Mouse (Mus musculus): ENCODE data around the gene Chst8. TPM values are rescaled to one million over a fixed set of nuclear protein-coding genes. Genes with fewer than 3 reads are reported as not detected.

The Chst8 gene
- polyA plus RNA-seq, 1 experiment, result not detected

DNA sequence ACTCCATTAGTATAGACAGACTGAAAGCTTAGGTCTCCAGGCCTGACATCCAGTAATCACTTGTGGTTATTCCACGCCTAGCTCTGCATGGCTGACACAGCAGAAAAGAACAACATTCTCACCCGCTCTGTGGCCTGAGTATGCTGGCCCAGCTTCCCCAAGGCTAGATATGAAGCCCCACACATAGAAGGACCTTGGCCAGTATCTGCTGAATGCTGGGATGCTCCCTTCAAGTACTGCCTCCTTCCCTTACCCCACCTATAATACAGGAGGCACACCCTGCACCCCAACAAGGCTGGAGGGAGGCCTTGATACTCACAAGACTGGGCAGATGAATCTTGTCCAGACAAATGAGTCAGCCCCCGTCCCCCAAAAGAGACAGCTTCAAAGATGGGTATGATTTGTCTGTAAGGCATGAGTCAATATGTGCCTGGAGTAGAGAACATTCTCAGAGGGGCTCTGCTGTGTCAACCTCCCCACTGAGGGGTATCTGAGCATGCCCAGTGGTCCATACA lies 6.8 kb downstream of the Chst8 start:
- H3K4me1 ChIP-seq (ENCODE audit: control insufficient read depth, insufficient read depth, low read length), result peaks cover 7% of the 10 kb centered on the region; the same call in 1 of the 2 replicates
- H3K4me3 ChIP-seq (ENCODE audit: insufficient read depth, low read length), result no peak overlapping the region
- H3K27ac ChIP-seq (ENCODE audit: insufficient read depth, low read length), result no peak overlapping the region
- TF ChIP-seq POLR2A (IDR thresholded peaks at IDR 0.05; ENCODE audit: low read depth, low read length) (no peak), CTCF (IDR thresholded peaks at IDR 0.05; ENCODE audit: borderline replicate concordance, insufficient read depth, low read length) (no peak)

DNA sequence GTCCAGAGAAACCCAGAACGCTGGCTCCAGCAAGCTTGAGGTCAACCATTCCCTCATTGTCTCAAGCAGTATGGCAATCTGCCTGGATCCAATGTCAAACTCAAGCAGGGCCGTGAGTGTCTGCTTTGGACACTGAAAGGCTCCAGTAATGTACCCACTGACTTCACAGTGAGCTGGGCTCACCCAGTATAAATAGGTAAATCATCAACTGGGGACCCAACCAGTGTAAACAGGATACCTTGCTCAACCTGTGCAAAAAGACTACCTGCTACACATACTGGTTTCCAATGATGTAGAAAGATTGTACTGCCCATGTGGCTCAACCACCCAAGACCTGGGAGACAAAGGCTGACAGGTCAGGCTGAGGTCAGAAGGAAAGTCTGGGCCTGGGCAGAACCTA lies 7.5 kb downstream of the Chst8 start:
- no peak for TF ChIP-seq POLR2A (IDR thresholded peaks at IDR 0.05; ENCODE audit: low read depth, low read length)
- no peak for TF ChIP-seq CTCF (IDR thresholded peaks at IDR 0.05; ENCODE audit: borderline replicate concordance, insufficient read depth, low read length)
- no peak overlapping the region for H3K27ac ChIP-seq (ENCODE audit: insufficient read depth, low read length)
- H3K4me1 ChIP-seq (ENCODE audit: control insufficient read depth, insufficient read depth, low read length), result peaks cover 7% of the 10 kb centered on the region; the same call in 1 of the 2 replicates
- no peak overlapping the region for H3K4me3 ChIP-seq (ENCODE audit: insufficient read depth, low read length)

DNA sequence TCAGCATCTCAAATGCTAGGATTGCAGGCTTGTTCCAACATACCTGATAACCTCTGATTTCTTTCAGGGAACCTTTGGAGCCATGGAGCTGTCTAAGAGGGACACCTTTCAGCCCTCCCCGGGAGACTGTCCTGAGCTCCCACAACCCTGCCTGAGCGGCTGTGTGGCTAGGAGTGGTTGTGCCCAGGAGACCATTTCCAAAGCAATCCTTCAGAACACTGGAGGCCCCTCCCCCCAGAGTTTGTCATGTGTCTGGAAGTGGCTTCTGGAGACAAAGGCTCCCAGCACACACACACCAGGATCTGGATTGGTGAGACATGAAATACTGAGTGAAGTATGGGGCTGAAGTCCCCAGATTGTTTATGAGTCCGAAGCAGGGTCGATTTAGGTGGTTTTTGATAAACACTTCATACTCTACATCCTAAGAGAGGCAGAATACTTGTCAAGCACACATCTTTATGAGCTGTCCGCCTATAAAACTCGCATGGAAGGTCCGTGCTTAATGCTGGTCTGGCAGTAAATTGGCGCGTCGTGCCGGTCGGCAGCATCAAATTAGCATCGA lies 12.5 kb downstream of the Chst8 start:
- Histone ChIP-seq H3K27ac (ENCODE audit: insufficient read depth, low read length) (no peak overlapping the region), H3K4me1 (ENCODE audit: control insufficient read depth, insufficient read depth, low read length) (no peaks in the 10 kb centered on the region), H3K4me3 (ENCODE audit: insufficient read depth, low read length) (no peak overlapping the region)
- TF ChIP-seq CTCF (IDR thresholded peaks at IDR 0.05; ENCODE audit: borderline replicate concordance, insufficient read depth, low read length) (no peak), POLR2A (IDR thresholded peaks at IDR 0.05; ENCODE audit: low read depth, low read length) (no peak)

DNA sequence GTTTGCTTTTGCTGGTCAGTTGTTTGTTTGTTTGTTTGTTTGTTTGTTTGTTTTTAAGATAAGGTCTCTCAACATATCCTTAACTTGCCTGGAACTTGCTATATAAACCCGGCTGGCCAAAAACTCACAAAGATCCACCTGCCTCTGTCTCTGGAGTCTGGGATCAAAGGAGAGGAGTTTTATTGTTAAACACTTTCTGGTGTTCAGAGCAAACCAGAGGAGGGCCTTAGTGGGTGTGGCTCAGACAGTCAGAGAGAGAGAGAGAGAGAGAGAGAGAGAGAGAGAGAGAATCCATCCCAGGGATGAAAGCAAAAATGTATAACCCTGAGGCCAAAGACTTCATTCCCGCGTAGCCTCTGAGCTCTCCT lies 13.1 kb downstream of the Chst8 start:
- H3K27ac ChIP-seq (ENCODE audit: insufficient read depth, low read length), result no peak overlapping the region
- no peaks in the 10 kb centered on the region for H3K4me1 ChIP-seq (ENCODE audit: control insufficient read depth, insufficient read depth, low read length)
- TF ChIP-seq POLR2A (IDR thresholded peaks at IDR 0.05; ENCODE audit: low read depth, low read length) (no peak), CTCF (IDR thresholded peaks at IDR 0.05; ENCODE audit: borderline replicate concordance, insufficient read depth, low read length) (no peak)
- H3K4me3 ChIP-seq (ENCODE audit: insufficient read depth, low read length), result no peak overlapping the region

DNA sequence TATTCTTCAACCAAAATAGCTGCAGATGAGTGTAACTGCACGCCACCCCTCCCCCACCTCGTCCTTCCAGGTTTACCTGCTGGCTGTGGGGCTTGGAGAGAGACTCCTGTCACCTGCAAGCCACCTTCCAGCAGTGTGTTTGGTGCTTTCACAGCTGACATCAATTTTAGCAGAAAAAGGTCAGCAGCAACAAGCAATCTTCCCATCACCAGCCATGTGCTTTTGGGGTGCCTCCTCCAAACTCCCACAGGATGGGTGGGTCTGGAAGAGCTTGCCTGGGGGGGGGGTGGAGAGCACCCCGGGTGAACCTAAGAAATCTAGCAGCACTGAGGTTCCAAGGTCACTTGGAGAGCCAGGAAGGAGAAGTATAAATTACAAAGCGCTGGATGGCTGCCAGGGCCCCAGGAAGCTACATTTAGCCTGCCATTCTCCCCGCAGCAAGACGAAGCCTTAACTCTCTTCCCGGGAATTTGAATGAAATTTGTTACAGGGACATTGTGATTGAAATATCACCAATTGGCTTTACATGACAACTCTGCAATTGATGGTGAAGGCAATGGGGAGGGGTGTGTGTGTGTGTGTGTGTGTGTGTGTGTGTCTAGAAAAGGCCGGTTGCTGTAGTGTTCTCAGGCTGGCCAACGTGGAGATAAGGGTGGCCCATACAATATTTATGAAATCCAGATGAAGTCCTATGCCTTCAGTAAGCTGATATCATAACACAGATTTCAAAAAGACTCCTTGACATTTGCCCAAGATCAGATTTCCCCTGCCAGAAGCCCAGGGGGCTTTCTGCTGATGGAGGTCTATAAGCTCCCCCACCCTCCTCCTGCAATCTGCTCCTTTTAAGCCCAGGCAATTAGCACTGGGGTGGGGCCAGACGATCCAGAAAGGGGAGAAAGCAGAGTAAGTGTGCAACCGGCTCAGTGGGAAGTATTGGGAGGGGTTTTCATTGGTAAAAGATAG lies 13.8 kb downstream of the Chst8 start:
- H3K27ac ChIP-seq (ENCODE audit: insufficient read depth, low read length), result no peak overlapping the region
- no peak for TF ChIP-seq CTCF (IDR thresholded peaks at IDR 0.05; ENCODE audit: borderline replicate concordance, insufficient read depth, low read length)
- TF ChIP-seq POLR2A (IDR thresholded peaks at IDR 0.05; ENCODE audit: low read depth, low read length), result no peak
- no peak overlapping the region for H3K4me3 ChIP-seq (ENCODE audit: insufficient read depth, low read length)
- H3K4me1 ChIP-seq (ENCODE audit: control insufficient read depth, insufficient read depth, low read length), result no peaks in the 10 kb centered on the region

DNA sequence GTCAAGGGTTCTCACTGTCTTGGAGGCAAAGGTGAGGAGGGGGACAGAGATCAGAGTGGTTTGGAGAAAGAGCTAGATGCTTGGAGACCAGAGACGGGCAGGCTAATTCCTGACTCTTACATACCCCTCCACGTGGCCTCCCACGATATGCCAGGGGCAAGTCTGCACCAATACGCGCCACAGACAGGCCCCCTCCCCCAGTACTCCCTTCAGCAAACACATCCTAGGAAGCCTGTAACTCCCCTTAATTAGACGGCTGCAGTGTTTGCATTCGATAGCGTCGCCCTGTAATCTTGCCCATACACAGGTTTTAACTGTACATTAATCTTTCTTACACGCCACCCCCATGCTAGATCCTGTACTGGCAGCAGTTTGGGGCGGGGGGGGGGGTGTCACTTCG lies 14.5 kb downstream of the Chst8 start:
- no peak for TF ChIP-seq POLR2A (IDR thresholded peaks at IDR 0.05; ENCODE audit: low read depth, low read length)
- no peak for TF ChIP-seq CTCF (IDR thresholded peaks at IDR 0.05; ENCODE audit: borderline replicate concordance, insufficient read depth, low read length)
- H3K27ac ChIP-seq (ENCODE audit: insufficient read depth, low read length), result no peak overlapping the region
- H3K4me3 ChIP-seq (ENCODE audit: insufficient read depth, low read length), result no peak overlapping the region
- no peaks in the 10 kb centered on the region for H3K4me1 ChIP-seq (ENCODE audit: control insufficient read depth, insufficient read depth, low read length)

DNA sequence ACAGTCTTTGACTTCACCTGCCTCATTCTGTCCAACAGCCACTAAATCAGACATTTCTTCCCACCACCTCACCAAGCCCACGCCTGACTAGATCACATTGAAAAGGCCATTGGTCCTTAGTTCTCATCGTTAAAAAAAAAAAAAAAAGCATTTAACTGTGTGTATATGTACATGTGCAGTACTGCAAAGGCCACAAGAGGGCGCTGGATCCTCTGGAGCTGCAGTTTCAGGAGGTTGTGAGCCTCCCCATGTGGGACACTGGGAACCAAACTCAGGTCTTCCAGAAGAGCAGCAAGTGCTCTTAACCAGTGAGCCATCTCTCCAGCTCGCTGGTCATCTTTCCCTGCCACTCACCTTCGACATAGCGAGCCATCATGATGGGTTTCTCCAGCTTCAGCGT lies 22.1 kb downstream of the Chst8 start:
- Histone ChIP-seq H3K4me3 (ENCODE audit: insufficient read depth, low read length) (no peak overlapping the region), H3K4me1 (ENCODE audit: control insufficient read depth, insufficient read depth, low read length) (no peaks in the 10 kb centered on the region), H3K27ac (ENCODE audit: insufficient read depth, low read length) (no peak overlapping the region)
- TF ChIP-seq POLR2A (IDR thresholded peaks at IDR 0.05; ENCODE audit: low read depth, low read length) (no peak), CTCF (IDR thresholded peaks at IDR 0.05; ENCODE audit: borderline replicate concordance, insufficient read depth, low read length) (no peak)

DNA sequence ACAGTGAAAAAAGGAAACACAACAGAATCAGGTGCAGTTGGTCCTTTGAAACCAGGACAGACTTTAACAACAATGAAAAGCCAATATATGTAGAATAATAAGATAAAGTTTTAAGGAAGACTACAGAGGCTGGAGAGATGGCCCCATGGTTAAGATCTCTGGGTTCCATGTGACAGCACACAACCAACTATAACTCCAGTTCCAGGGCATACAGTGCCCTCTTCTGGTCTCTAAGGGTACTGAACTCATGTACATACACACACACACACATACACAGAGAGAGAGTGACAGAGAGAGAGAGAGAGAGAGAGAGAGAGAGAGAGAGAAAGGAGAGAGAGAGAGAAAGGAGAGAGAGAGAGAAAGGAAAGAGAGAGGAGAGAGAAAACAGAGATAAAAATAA lies 25.3 kb downstream of the Chst8 start:
- Histone ChIP-seq H3K4me3 (ENCODE audit: insufficient read depth, low read length) (no peak overlapping the region), H3K27ac (ENCODE audit: insufficient read depth, low read length) (no peak overlapping the region), H3K4me1 (ENCODE audit: control insufficient read depth, insufficient read depth, low read length) (no peaks in the 10 kb centered on the region)
- TF ChIP-seq POLR2A (IDR thresholded peaks at IDR 0.05; ENCODE audit: low read depth, low read length), result no peak
- TF ChIP-seq CTCF (IDR thresholded peaks at IDR 0.05; ENCODE audit: borderline replicate concordance, insufficient read depth, low read length), result no peak

DNA sequence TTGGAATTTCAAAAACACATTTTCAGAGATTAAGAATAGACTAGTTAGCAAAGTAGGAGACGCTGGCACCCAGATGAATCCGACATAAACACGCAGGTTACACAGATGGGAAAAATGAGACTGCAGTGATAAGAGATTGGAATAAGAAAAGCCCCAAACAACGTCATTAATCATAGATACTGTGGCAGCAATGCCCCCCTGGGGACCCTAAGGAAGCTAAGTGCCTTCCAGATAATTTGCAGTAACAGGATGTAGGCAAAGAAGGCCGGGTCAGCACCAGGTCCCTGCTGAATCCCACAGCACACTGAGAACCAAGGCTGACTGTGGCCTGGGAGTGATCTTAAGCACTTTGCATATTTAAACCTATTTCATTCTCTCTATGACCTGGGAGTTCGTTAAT lies 27.5 kb downstream of the Chst8 start:
- TF ChIP-seq CTCF (IDR thresholded peaks at IDR 0.05; ENCODE audit: borderline replicate concordance, insufficient read depth, low read length) (no peak), POLR2A (IDR thresholded peaks at IDR 0.05; ENCODE audit: low read depth, low read length) (no peak)
- no peak overlapping the region for H3K27ac ChIP-seq (ENCODE audit: insufficient read depth, low read length)
- H3K4me3 ChIP-seq (ENCODE audit: insufficient read depth, low read length), result no peak overlapping the region
- no peaks in the 10 kb centered on the region for H3K4me1 ChIP-seq (ENCODE audit: control insufficient read depth, insufficient read depth, low read length)

DNA sequence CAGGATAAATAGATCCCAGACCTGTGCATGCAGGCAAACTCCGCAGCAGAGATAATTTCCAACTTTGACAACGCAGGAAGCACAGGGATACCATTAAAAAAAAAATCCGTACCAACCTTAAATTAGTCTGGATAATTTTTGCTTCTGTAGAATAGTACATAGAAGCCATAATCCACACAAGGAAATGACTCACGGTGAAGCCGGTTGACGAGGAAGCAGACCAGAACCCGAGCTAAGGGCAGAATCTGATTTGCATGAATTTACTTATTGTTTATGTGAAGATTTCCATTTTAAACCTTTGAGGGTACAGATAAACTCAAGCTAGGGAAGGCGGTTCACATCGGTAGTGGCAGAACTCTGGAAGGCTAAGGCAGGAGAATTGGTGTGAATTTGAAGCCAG lies 28.0 kb downstream of the Chst8 start:
- H3K4me1 ChIP-seq (ENCODE audit: control insufficient read depth, insufficient read depth, low read length), result no peaks in the 10 kb centered on the region
- H3K27ac ChIP-seq (ENCODE audit: insufficient read depth, low read length), result no peak overlapping the region
- TF ChIP-seq CTCF (IDR thresholded peaks at IDR 0.05; ENCODE audit: borderline replicate concordance, insufficient read depth, low read length) (no peak), POLR2A (IDR thresholded peaks at IDR 0.05; ENCODE audit: low read depth, low read length) (no peak)
- H3K4me3 ChIP-seq (ENCODE audit: insufficient read depth, low read length), result no peak overlapping the region

All from embryonic fibroblast, embryonic 13.5 days (primary cell).